In the genomic region with DNA sequence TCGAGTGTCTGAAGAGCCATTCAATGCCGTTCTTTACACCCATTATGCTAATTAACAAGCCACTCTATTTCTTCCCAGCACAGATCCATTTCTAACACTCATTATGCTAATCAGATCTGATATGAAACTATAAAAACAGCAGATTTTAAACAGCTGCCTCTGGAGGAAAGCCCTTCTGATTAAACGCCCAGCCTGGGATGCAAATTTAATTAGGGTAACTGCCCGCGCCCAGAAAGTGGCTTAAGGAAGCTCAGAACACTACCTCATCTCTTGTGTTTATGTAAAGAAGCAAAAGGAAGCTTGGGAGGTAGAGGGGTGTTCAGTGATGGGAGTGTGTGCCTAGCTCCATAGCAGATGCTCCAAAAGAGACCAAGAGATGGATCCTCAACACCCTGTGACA, we compare ENCODE assay signal across 18 mouse cellular contexts. TPM values are rescaled to one million over a fixed set of nuclear protein-coding genes. Genes with fewer than 3 reads are reported as not detected.
DNase-seq lines count a peak whose midpoint lies in the region; ATAC-seq and TF ChIP-seq lines count a peak whose summit lies in the region.
"Had no signal": no experiment of that assay in that cellular context is flagged by ENCODE, and none has a peak within 500 bp of the region (broad histone marks: within the 10 kb centered on the region; RNA-seq: fewer than 3 reads in every experiment).

No protein-coding gene starts in this region.

- H3K4me3 ChIP-seq in forebrain, embryonic 11.5 days (ENCODE audit: low read depth, low read length), result no peak overlapping the region
- no peak overlapping the region for H3K4me3 ChIP-seq in forebrain, embryonic 10.5 days
- no peak overlapping the region for H3K4me3 ChIP-seq in midbrain, embryonic 13.5 days (replicated peaks)
- no peak overlapping the region for H3K4me3 ChIP-seq in midbrain, embryonic 10.5 days
- H3K4me3 ChIP-seq in hindbrain, embryonic 15.5 days, result no peak overlapping the region
- no peak overlapping the region for H3K4me3 ChIP-seq in olfactory bulb, adult 2 months (ENCODE audit: insufficient read depth, low read depth, low read length)
- H3K4me3 ChIP-seq: neural tube, embryonic 12.5 days had no signal

- H3K9me3 ChIP-seq in forebrain, embryonic 11.5 days (ENCODE audit: control insufficient read depth, low read length), result no peaks in the 10 kb centered on the region
- no peaks in the 10 kb centered on the region for H3K9me3 ChIP-seq in forebrain, embryonic 10.5 days
- no peaks in the 10 kb centered on the region for H3K9me3 ChIP-seq in midbrain, embryonic 13.5 days
- no peaks in the 10 kb centered on the region for H3K9me3 ChIP-seq in midbrain, embryonic 10.5 days (replicated peaks)
- no peaks in the 10 kb centered on the region for H3K9me3 ChIP-seq in hindbrain, embryonic 15.5 days
- H3K9me3 ChIP-seq: neural tube, embryonic 12.5 days had no signal

- H3K36me3 ChIP-seq in forebrain, embryonic 11.5 days (ENCODE audit: control insufficient read depth, insufficient read depth, low read length), result no peaks in the 10 kb centered on the region
- H3K36me3 ChIP-seq in forebrain, embryonic 10.5 days (replicated peaks), result no peaks in the 10 kb centered on the region
- H3K36me3 ChIP-seq in midbrain, embryonic 13.5 days, result no peaks in the 10 kb centered on the region
- H3K36me3 ChIP-seq in midbrain, embryonic 10.5 days, result no peaks in the 10 kb centered on the region
- H3K36me3 ChIP-seq in hindbrain, embryonic 15.5 days, result no peaks in the 10 kb centered on the region
- H3K36me3 ChIP-seq: neural tube, embryonic 12.5 days had no signal

- no peak for TF ChIP-seq CTCF in olfactory bulb, adult 2 months (IDR thresholded peaks at IDR 0.05; ENCODE audit: insufficient read depth, low read depth, low read length)

- TF ChIP-seq POLR2A in olfactory bulb, adult 2 months (IDR thresholded peaks at IDR 0.05; ENCODE audit: insufficient read depth, low read depth, low read length), result no peak

- H3K27ac ChIP-seq in forebrain, embryonic 11.5 days (ENCODE audit: low read depth, low read length), result no peak overlapping the region; the same call in 1 of the 2 replicates
- no peak overlapping the region for H3K27ac ChIP-seq in forebrain, embryonic 10.5 days
- peak overlapping the region; percentile 44; the same call in 1 of the 2 replicates for H3K27ac ChIP-seq in midbrain, embryonic 13.5 days
- H3K27ac ChIP-seq in midbrain, embryonic 10.5 days (replicated peaks), result no peak overlapping the region
- H3K27ac ChIP-seq in hindbrain, embryonic 15.5 days (replicated peaks), result peak overlapping the region; percentile 39; the same call in 1 of the 2 replicates
- peak overlapping the region; percentile 45; the same call in 1 of the 2 replicates for H3K27ac ChIP-seq in olfactory bulb, adult 2 months (ENCODE audit: insufficient read depth, low read depth, low read length)
- H3K27ac ChIP-seq: neural tube, embryonic 12.5 days had no signal

- DNase-seq in forebrain, embryonic 11.5 days (ENCODE audit: low spot score), result no peak
- no peak for DNase-seq in forebrain, embryonic 10.5 days (ENCODE audit: extremely low spot score, low spot score)
- DNase-seq in midbrain, embryonic 10.5 days (ENCODE audit: low spot score), result no peak
- no peak for DNase-seq in urinary bladder, postnatal 4 days (ENCODE audit: low spot score in 2 of 2)
- DNase-seq in cerebellum, postnatal 14 days, result no peak
- DNase-seq: adrenal gland, adult 2 months; cerebellum, adult 18-20 months; gastrocnemius, postnatal 14 days; kidney, adult 8-10 months; kidney, postnatal 36 days; liver; lung, adult 2 months; lung, postnatal 4 days; thymus, postnatal 36 days had no signal

- H3K27me3 ChIP-seq in forebrain, embryonic 11.5 days (ENCODE audit: control insufficient read depth, insufficient read depth, low read length), result no peaks in the 10 kb centered on the region; the same call in 1 of the 2 replicates
- no peaks in the 10 kb centered on the region for H3K27me3 ChIP-seq in forebrain, embryonic 10.5 days (ENCODE audit: poor library complexity, severe bottlenecking)
- 0 out of 2 replicates have a peak, but pooled peaks cover 2% of the 10 kb centered on the region for H3K27me3 ChIP-seq in midbrain, embryonic 13.5 days
- no peaks in the 10 kb centered on the region for H3K27me3 ChIP-seq in midbrain, embryonic 10.5 days (ENCODE audit: low read depth, poor library complexity, severe bottlenecking)
- no peaks in the 10 kb centered on the region for H3K27me3 ChIP-seq in hindbrain, embryonic 15.5 days
- H3K27me3 ChIP-seq: neural tube, embryonic 12.5 days had no signal

- WGBS in forebrain, embryonic 11.5 days, result 36% methylated on average over 5 of the region's 5 CpGs
- WGBS in forebrain, embryonic 10.5 days, result 74% methylated on average over 5 of the region's 5 CpGs
- 31% methylated on average over 5 of the region's 5 CpGs for WGBS in midbrain, embryonic 13.5 days
- WGBS in midbrain, embryonic 10.5 days, result 81% methylated on average over 5 of the region's 5 CpGs
- WGBS in hindbrain, embryonic 15.5 days, result 29% methylated on average over 5 of the region's 5 CpGs
- 49% methylated on average over 5 of the region's 5 CpGs for WGBS in olfactory bulb, adult 2 months

- H3K9ac ChIP-seq in forebrain, embryonic 11.5 days (ENCODE audit: low read length), result no peak overlapping the region
- H3K9ac ChIP-seq in midbrain, embryonic 13.5 days (replicated peaks), result no peak overlapping the region
- no peak overlapping the region for H3K9ac ChIP-seq in hindbrain, embryonic 15.5 days
- H3K9ac ChIP-seq: neural tube, embryonic 12.5 days had no signal

- no peaks in the 10 kb centered on the region for H3K4me1 ChIP-seq in forebrain, embryonic 11.5 days (replicated peaks; ENCODE audit: control insufficient read depth, insufficient read depth, low read length)
- H3K4me1 ChIP-seq in forebrain, embryonic 10.5 days, result peaks cover 9% of the 10 kb centered on the region; the same call in 1 of the 2 replicates
- H3K4me1 ChIP-seq in midbrain, embryonic 13.5 days (replicated peaks), result peaks cover 8% of the 10 kb centered on the region; the same call in 1 of the 2 replicates
- H3K4me1 ChIP-seq in midbrain, embryonic 10.5 days, result no peaks in the 10 kb centered on the region
- peaks cover 20% of the 10 kb centered on the region; the same call in 1 of the 2 replicates for H3K4me1 ChIP-seq in hindbrain, embryonic 15.5 days (replicated peaks)
- H3K4me1 ChIP-seq in olfactory bulb, adult 2 months (ENCODE audit: control insufficient read depth, insufficient read depth, low read length), result peaks cover 10% of the 10 kb centered on the region; the same call in 1 of the 2 replicates
- H3K4me1 ChIP-seq: neural tube, embryonic 12.5 days had no signal

- ATAC-seq in forebrain, embryonic 11.5 days (replicated peaks; ENCODE audit: low FRiP score), result peak; percentile 69
- peak; percentile 63 for ATAC-seq in midbrain, embryonic 13.5 days
- peak; percentile 42; the same call in 1 of the 2 replicates for ATAC-seq in hindbrain, embryonic 15.5 days (ENCODE audit: low FRiP score, low read depth)

- no peak overlapping the region for H3K4me2 ChIP-seq in forebrain, embryonic 11.5 days (ENCODE audit: low read depth, low read length, severe bottlenecking)
- no peak overlapping the region for H3K4me2 ChIP-seq in midbrain, embryonic 13.5 days (replicated peaks)
- H3K4me2 ChIP-seq in hindbrain, embryonic 15.5 days, result no peak overlapping the region
- H3K4me2 ChIP-seq: neural tube, embryonic 12.5 days had no signal

RNA-seq across cellular contexts. Expression of a gene that starts 17.4 kb away (rescaled TPM):
- 72.0 and 73.1 TPM in 2 replicates for polyA plus RNA-seq in forebrain, embryonic 11.5 days (2014; fragmentation: Nextera tagmentation; extraction: Ambion mirVana)
- 79.0 and 81.7 TPM in 2 replicates for polyA plus RNA-seq in forebrain, embryonic 10.5 days (2016; fragmentation: Nextera tagmentation; extraction: Ambion mirVana)
- 62.4 and 66.2 TPM in 2 replicates for polyA plus RNA-seq in midbrain, embryonic 13.5 days (2015; fragmentation: Nextera tagmentation; extraction: Ambion mirVana)
- polyA plus RNA-seq in midbrain, embryonic 10.5 days (2016; fragmentation: Nextera tagmentation; extraction: Ambion mirVana), result 70.9 and 79.7 TPM in 2 replicates
- polyA plus RNA-seq in hindbrain, embryonic 15.5 days (2015; fragmentation: Nextera tagmentation; extraction: Ambion mirVana), result 51.8 and 59.6 TPM in 2 replicates
- not detected in 2 replicates for polyA plus RNA-seq in olfactory bulb, adult 2 months (2012; ENCODE audit: insufficient read depth, insufficient read length, low replicate concordance, missing spikeins)

Comparison
In these comparisons a context has a peak if more than half of its experiments do, and no peak if none do; other contexts are left out.
1. H3K27ac ChIP-seq: peak in midbrain, embryonic 13.5 days (single experiment), hindbrain, embryonic 15.5 days (single experiment) and olfactory bulb, adult 2 months (single experiment); none in forebrain, embryonic 11.5 days (single experiment), forebrain, embryonic 10.5 days (single experiment) and midbrain, embryonic 10.5 days (single experiment).
2. Peak in every context shown above with its lines, with median percentiles within 50 percentile points of each other: ATAC-seq.